Mouse (Mus musculus): ENCODE results near the gene Pycard.
"Not testable (repeated sequence)": the region's sequence is repeated elsewhere in the genome, so short reads cannot be mapped to it uniquely, and the experiment has no call there.

The Pycard gene

DNA sequence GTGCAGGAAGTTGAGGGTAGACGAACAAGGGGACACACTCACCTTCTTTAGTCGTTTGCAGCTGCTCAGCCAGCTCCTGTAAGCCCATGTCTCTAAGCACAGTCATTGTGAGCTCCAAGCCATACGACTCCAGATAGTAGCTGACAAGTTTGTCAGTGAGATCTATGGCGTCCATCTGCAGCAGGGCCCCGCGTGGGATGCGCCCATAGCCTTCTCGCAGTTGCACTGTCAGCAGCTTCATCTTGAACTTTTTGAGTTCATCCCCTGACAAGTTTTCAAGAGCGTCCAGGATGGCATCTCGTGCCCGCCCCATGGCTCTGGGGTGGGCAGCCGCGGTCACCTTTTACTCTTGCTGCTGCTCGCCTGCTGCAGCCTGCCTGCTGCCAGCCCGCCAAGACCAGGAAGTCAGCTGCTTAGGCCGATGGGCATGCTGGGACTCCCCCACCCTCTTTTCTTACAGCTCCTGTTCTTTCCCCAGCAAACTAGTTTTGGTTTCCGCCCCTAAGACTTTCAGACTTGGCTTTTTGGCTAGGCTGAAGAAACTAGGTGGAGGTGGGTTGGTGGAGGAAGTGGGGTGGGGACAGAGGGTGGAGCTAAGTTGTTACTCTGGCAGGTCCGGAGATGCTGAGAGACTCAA, at the start of gene Pycard:
Pycard (minus strand) TSS at position 527 of the 637 bp plus-strand sequence.
- DNase-seq, result no peak

DNA sequence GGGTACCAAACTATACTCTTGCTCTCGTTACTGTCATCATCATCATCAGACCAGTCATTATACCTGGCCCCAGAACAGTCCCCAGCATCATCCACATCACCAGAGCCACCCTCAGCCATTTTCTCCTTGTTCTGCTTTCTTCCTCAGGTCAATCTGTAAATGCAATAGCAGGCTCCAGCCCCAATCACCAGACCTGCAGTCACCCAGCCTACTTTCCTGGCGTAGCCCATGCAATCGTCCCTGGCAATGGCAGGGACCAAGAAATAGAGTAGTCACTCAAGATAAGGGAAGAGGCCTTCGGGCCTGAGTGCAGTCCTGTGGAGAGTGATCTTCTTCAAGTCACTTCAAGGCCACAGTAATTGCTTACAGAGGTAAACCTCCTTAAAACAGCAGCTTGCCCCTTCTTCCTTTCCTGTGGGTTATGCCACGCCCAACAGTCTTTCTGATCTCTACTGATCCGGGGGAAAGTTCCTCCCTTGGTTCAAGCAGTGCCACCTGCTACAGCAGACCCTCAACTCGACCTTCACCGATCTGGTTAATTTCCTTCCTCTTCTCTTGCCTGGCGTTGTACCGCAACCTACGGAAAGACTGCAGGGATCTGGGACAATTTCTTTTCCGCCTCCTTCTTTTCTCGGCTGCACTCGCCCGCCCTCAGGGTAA, 48.6 kb upstream of the Pycard start:
- DNase-seq, result not testable (repeated sequence)

DNA sequence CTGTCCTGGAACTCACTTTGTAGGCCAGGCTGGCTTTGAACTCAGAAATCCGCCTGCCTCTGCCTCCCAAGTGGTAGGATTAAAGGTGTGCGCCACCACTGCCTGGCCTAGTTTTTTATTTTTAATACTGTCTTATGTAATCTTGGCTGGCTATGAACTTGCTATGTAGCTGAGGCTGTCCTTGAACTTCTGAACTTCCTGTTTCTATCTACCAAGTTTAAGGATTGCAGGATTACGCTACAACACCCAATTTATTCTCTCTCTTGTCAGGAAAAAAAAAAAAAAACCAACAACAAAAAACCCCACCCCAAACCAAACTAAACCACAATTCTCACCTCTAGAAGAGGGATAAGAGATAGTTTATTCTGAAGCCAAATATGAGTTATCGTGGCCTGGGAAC, 39.9 kb upstream of the Pycard start:
- no peak for DNase-seq

DNA sequence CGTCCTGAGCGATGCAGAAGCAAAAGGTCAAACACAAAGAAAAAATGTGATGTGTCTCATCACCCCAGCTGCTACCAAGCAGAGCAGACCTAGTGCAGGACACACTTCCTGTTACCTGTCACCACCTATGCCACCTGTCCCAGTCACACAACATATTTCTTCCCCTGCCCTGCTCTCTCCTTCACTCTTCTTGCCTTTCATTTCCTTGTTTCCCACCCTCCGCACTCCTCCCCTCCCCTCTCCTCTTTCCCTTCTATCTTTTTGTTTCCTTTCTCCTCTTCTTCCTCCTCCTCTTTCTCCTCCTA, 39.3 kb upstream of the Pycard start:
- DNase-seq, result no peak

DNA sequence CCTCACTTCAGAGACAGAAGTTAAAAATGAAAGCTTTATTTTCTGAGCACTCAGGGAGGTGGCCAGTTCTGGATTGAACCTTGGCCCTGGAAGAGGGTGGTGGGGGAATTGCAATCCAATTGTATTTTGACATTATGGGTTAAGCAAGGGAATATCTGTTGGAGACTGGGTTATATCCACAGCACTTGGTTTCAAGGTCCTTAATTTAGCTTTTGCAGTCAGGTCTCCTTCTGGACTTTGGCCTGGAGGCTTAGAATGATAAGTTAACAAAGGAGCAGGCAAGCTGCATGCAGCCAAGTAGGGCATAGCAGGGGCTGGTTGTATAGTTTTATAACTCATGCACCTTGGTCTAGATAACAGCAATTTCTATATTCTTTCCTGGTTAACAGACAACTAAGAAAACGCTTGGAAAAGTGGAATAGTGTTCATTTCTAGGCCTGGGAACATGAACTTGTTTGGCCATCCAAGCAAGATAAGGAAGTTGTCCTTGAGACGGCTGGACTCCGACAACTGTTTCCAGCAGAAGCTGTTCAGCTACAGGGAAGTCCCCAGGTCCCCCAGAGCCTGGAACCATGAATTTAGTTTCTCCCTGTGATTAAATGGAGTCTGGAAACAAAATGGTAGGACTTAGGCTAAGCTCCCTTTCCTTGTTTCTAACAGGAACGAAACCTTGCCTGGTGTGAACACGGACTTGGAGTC, 38.8 kb upstream of the Pycard start:
- DNase-seq, result no peak

DNA sequence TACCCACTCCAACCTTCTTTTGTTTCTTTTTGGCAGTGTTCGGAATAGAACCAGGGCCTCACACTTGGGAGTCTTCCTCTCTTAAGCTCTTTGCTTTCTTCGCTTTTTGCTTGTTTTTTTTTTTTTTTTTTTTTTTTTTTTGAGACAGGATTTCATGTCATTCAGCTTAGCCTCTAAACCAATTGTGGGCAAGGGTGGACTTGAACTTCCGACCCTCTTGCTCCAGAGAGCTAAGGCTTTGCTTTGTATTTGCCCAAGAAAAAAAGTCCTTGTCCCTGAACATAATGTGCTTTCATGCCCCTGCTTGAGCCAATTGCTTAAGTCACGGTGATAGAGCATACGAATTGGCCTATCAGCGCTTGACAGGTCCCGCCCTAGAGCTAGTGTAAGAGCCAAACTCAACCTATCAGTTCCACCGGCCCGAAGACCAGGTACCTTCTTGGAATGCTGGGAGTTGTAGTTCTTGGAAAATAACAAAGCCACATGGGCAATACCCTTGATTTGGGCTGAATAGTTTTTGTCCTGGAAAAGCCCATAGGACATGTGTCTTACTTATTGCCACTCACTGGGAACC, 37.8 kb upstream of the Pycard start:
- DNase-seq, result no peak

DNA sequence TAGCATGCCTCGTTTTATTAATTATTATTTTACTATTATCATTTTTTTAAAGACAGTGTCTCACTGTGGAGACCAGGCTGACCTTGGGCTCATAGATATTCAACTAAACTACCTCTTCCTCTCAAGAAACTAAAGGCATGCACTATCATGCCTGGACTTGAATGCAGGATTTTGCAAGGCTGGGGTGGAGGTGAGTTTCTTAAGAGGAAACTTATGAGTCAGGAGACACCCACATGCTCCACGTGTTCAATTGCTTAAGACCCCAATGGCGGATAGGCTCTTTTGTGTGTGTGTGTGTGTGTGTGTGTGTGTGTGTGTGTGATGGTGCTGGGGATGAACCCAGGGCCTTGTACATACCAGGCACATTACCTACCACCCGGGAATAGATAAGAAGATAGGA, 31.7 kb upstream of the Pycard start:
- no peak for DNase-seq

DNA sequence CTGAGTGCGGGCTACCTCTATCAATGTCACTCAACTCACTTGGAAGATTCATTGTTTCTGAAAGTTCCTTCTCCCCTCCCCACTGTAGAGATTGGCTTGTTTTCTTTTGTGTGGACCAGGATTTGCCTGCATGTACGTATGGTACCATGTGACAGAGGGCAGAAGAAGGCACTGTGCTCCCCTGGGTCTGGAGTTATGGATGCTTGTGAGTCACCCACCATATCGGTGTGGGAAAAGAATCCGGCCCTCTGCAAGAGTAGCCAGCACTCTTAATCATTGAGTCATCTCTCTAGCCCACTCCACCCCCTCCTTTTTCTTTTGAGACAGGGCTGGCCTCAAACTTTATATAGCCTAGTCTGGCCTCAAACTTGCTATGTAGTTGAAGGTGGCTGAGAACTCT, 31.3 kb upstream of the Pycard start:
- no peak for DNase-seq

DNA sequence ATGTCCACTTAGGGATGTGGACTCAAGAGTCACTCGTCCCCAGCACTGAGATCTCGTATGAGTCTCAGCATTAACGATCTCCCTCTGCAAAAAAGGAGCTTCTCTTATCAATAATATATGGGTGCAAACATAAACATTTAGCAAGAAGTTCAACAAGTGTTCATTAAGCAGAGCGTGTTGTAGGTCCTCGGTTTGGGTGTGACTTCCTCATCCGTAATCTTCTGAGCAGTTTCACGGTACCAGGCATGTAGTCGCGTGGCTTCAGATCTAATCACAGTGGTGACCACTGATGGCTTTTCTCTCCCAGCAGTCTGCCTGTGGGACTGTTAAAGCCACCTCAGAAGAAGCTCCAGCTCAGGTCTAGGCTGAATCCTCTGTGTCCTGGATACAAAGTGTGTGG, 30.7 kb upstream of the Pycard start:
- no peak for DNase-seq

DNA sequence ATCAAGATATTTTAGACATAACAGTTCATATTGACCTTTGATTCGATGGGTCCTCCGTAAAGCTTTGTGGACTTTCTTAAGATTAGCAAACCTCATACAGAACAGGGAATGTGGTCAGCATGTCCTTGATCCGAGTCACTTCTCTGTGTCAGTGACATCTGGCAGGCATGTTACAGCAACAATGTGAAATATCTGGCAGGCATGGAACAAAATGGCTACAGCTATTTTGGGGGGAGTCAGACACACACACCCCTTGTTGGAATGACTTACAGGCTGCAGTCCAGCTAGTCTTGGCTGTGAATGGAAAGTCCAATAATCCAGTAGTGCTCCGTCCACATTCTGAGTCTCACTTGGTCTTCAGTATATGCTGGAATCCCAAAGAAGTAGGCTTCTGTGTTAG, 29.9 kb upstream of the Pycard start:
- DNase-seq, result no peak

DNA sequence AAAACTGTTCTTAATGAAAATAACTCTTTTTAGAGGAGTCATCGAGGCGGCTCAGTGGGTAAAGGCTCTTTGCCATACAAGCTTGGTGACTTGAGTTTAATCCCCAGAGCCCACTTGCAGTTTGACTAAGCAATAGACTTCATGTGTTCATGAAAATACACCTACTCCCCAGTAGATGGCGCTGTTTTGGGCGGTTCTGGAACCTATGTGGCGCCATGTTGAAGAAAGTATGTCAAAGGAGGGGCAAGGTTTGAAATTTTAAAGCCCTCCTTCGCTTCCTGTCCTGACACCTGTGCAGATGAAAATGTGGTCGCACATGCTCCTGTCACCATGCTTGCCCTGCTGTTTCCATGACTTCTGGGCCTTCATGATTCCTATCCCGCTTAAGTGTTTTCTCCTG, 29.3 kb upstream of the Pycard start:
- no peak for DNase-seq

DNA sequence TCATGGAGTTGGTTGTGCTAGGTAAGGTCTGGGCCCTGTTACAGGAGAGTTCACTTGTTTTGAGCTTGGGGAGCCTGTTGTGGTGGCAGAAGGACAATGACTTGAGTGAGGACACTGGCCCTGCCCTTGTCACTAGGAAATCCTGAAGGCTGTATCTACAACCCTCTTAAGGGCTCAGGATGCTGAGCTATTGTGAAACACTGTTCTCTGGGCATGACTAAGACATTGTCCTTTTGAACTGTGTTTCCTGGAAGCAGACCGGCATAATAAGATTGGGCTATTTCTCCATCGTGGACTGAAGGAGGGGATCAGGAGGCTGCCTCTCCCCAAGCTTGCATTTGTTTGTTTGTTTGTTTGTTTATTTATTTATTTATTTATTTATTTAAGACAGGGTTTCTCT, 25.5 kb upstream of the Pycard start:
- DNase-seq, result no peak

DNA sequence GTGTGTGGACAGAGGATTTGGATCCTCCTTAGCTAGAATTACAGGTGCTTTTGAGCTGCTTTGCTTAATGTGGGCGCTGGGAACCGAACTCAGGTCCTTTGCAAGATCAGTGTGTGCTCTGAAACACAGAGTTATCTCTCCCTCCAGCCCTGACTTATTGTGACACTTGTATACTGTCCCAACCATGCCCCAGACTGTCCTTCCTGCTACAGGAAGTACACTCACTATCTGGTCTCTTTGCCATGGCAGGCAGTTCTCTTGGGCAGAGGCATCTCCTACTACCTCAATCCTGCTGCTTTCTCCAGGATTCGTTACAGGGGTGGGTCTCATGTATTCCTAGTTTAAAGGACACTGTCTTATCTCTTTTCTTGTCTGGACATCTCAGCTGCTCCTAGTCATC, 24.6 kb upstream of the Pycard start:
- no peak for DNase-seq

DNA sequence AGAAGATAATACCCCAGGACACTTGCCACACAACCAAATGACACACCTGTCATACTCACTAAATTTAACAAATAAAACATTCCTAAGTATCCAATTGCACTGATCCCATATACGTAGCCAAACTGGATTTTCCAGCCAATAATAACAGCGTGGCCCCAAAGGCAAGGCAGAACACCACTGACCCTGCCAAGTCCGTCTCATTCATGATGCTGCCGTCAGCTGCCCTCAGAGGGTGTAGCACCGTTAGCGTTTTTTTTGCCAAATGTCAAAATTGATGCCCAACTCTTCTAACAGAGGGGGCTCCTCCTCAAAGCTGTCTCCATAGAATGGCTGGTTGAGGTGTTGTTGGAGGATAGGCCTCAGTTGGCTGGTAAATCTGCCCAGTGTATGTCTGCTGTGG, 23.0 kb upstream of the Pycard start:
- DNase-seq, result no peak

DNA sequence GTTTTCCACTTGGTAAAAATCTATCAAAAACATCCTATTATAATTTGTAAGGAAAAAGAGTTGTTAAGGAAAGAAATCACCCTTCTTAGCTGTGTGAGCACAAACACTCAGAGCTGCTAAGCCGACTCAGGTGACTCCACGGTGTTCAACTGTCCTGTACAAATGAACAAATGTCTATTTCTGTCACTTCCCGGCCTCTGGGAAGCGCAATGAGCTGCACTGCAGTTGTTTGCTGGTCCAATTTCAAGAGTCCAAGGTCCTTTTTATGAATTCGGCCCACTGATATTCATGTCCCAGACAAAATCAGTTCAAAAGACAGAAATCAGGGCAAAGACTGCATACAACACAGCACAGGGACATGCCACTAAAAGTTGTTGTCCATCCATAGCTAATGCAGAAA, 22.5 kb upstream of the Pycard start:
- DNase-seq, result not testable (repeated sequence)

DNA sequence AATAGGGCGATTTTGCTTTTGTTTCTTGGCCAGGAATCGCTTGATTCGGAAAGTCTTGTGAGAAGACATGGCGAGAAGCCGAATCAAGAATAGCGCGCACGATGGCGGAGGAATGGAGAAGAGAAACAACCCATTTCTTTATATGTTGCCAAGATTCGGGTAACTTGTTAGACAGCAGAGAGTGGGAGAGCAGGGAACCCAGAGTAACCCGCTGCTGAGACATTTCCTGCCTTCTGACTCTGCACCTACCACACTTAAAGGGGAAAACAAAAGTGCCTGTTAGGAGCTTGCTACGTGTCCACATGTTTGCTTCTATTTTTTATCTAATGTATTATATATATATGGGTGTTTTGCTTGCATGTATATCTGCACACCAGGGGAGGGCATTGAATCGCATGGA, 19.4 kb upstream of the Pycard start:
- DNase-seq, result no peak

DNA sequence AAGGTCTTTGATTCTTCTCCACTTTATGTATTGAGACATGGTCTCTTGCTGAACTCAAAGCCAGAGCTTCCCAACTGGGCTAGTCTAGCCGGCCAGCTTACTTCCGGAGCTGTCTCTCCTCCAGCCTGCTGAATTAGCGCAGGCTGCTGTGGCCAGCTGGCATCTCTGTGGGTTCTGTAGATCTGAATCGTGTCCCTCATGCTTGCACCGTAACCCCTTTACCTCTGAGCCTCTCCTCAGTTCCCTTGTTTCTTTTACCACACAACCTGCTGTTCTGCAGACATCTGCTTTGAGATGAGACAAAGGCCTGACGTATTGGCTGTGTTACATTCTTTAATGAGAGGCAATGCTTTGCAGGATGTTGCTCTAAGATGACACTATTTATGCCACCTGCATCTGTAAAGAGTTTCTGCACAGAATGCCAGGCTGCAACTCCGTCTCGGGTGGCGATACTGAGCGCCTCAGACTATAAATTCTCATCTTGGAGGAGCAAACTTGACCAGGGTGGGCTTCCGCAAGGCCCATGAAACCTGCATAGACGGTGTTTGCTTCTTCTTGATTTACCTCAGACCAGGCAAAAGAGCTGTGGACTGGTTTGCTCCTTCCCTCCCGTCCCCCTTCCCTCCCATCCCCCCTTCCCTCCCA, 18.6 kb upstream of the Pycard start:
- no peak for DNase-seq

DNA sequence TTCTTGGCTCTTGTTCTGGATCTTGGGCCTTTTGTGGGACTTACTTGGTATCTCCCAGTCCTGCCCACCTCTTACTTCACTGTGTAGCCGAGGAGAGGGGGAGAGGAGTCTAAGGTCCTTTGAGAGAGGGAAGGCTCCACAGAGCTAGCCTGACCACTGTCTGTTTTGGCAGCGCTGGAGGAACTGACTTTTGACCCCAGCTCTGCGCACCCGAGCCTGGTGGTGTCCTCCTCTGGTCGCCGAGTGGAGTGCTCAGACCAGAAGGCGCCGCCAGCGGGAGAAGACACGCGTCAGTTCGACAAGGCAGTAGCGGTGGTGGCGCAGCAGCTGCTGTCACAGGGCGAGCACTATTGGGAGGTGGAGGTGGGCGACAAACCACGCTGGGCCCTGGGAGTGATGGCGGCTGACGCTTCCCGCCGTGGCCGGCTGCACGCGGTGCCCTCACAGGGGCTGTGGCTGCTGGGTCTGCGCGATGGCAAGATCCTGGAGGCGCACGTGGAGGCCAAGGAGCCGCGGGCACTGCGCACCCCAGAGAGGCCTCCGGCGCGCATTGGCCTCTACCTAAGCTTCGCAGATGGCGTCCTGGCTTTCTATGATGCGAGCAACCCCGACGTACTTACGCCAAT, 16.2 kb upstream of the Pycard start:
- no peak for DNase-seq

DNA sequence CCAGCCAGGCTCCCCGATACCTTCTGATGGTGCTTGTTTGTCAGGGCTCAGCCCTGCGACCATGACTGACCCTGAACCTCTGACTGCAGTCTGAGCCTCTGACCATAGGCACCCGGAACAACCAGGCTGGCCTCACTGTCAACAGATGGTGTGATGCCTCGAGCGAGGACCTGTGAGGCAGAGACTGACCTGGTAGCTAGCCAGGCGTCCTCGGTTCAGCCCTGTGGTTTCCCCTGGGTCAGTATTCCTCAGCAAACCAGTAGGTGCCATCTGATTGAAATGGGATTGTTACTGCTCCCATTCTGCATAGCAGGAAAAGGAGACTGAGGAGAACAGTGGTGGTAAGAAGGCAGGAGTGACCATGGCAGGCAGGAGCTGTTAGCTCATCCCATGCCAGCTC, 12.5 kb upstream of the Pycard start:
- no peak for DNase-seq

DNA sequence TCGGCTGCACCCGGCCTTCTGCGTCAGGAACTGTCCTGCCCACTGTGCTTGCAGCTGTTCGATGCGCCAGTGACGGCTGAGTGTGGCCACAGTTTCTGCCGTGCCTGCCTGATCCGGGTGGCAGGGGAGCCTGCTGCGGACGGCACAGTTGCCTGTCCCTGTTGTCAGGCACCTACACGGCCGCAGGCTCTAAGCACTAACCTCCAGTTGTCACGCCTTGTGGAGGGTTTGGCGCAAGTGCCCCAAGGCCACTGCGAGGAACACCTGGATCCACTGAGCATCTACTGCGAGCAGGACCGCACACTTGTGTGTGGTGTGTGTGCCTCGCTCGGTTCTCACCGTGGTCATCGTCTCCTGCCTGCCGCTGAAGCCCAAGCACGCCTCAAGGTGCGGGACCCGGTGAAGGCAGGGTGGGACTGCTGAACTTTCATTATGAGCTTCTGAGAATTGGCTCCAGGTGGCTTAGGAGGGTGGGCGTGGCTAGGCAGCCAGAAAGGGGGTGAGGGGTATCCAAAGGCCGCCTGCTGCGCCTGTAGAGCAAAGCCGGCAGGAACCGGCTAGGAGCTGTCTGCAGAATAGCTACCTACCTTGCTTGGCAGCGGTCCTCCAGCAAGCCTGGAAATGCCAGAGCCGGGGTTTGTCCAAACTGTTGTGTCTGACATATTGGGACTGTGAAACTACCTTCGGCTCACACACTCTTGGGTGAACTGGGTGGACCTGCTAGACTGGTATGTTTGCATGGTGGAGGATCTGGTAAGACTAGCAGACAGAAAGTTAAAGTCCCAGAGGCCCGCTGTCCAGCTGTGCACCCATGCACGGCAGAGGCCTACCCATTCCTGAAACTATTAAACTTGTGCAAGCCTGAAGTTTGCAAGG, 11.1 kb upstream of the Pycard start:
- DNase-seq, result no peak

DNA sequence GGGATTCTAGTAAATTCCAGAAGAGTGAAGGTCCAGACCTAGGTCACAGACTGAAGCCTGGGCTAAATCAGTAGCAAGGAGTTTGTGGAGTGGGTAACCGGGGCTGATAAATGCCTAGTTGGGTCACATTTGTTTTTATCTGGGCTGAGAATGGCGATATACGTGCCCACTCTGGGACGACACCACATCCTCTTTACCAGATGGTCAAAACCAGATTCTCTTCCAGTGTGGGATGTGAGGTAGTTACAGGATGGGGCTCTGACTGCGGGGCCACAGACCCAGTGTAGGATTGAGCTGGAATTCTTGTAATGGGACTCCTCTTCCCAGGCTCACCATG, 10.5 kb upstream of the Pycard start:
- no peak for DNase-seq

DNA sequence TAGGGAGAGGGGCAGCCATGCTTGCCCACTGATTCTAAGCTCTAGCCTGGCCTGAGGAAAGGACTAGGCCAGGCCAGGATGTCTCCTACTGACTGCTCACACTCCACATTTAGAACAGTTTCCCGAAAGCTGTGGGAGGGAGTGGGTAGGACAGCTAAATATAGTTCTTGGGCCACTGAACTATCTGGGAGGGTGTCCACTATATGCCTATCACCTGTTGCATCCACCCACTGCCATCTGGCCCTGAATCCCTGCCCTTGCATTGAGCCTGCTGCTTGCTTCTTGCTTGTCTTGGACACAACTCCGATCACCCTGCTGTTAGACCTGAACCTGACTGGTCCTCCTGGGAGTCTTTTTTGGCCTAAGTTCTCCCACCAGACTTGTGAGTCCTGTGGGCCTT, 10.0 kb upstream of the Pycard start, which contains the start of gene Trim72:
Trim72 (plus strand) TSS at position 262 of the 400 bp plus-strand sequence.
- DNase-seq, result no peak

Data from right cerebral cortex, postnatal 25 days (tissue).